Mouse (Mus musculus) kidney, adult 9 months (tissue): ENCODE measurements at regions not wholly inside any gene's neighbourhood (a gene's known extent, or its start where the extent isn't known, plus 50 kb on each side); places are given as distances from the start of the nearest gene placed in this dataset.

ENCODE experiments used
- DNase-seq: peaks from one replicate; pipeline ENCODE4 v3.0.0; 2022

DNA sequence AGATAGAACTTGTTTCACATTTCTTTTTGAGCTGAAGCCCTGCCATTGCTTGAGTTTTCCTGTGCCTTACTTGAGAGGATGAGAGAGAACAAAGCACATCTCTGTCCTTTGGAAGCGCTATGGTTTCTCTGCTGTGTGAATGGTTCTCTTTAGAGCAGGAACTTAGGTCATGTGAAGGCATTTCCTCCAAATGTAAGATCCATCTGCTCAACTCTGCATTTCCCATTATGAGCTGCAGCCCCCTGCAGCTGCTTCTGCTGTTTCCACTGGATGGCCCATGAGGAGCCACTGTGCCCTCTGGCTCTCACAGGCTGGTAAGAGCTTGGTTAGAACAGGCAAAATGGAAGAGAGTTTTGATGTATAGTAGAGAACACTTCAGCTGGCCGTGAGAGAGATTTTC is 102.5 kb upstream of the Slc4a7 start:
- no peak for DNase-seq

GRCm38 (mm10) chr14:14599990-14600389 is 102.1 kb upstream of the Slc4a7 start:
- DNase-seq, result no peak

DNA sequence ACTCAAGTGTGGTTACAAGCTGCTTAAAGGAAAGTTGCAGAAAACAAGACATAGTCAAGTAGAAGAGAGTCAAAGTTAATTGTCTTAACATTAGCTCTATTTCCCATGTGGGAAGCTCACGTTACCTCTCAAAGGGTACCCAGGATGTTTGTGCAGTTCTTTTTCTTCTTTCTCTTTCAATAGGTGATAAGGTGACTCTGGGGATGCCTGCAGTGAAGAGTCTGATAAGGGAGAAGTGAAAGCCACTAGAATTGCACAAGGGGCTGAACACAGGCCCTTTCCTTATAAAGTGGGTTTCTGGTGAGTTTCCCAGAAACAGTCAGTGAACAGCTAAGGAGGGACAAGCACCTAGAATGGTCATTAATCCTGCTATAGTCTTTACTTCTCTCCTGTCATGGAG is 98.6 kb upstream of the Slc4a7 start:
- DNase-seq, result no peak

- DNase-seq, result no peak
Observed at GRCm38 (mm10) chr14:14607074-14607473, 95.0 kb upstream of the Slc4a7 start.

- no peak for DNase-seq
Observed at GRCm38 (mm10) chr14:14612245-14612644, 89.8 kb upstream of the Slc4a7 start.

DNA sequence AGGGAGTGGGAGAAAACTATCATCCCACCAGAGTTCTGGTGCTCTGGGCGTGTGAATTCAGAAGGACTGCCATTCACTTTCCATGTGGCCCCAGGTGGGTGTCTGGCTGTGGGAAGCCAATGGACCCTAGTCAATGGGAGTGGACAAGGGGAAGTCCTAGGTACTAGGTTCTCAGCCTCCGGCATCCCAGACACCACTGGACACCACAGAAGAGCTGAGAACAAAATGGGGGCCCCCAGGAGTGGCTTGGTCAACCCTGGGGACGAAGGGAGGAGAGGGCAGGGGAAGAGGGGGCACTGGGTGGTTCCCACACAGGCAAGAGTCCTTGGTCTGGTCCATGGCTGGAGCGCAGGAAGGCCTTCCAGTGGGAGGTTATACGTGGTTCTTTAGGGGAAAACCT is 81.8 kb upstream of the Slc4a7 start:
- DNase-seq, result no peak

- DNase-seq, result no peak
Observed at GRCm38 (mm10) chr14:14628673-14629072, 73.4 kb upstream of the Slc4a7 start.

GRCm38 (mm10) chr14:14631750-14632149 is 70.3 kb upstream of the Slc4a7 start:
- no peak for DNase-seq

DNA sequence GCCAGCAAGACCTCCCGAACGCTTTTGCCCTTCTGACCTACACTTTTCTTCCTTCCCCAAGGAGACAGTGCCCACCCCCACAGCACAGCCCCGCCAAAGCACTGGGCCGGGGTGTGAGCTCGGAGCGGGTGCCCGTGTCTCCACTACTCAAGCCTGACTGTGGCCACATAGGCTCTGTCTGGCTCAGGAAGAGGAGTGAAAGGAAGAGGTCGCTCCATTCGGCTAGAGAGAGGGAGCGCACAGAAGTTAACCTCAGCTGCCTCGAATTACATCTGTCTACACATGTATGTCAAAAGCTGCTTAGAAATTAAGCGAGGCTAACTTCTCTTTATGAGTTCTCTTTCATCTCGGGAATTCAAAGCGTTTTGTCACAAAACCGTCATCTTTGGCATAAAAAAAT is 69.6 kb upstream of the Slc4a7 start:
- no peak for DNase-seq

GRCm38 (mm10) chr14:14632951-14633931 is 68.8 kb upstream of the Slc4a7 start:
- peak; percentile 44 for DNase-seq

DNA sequence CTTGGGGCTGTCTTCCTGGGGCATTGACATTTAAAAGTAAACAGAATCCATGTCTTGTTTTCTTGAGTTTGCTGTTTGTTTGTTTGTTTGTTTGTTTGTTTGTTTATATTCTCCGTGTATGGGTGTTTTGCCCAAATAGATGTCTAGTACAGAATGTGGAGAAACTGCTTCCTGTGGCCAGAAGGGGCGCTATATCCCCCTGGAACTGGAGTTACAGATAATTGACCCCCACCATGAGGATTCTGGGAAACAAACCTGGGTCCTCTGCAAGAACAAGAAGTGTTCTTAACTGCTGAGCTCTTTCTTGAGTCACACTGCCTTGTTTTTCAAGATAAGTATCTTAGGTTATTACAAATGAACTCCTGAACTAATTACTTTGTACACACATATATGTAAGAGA is 68.1 kb upstream of the Slc4a7 start:
- no peak for DNase-seq

GRCm38 (mm10) chr14:14639102-14640015 is 62.7 kb upstream of the Slc4a7 start:
- no peak for DNase-seq

DNA sequence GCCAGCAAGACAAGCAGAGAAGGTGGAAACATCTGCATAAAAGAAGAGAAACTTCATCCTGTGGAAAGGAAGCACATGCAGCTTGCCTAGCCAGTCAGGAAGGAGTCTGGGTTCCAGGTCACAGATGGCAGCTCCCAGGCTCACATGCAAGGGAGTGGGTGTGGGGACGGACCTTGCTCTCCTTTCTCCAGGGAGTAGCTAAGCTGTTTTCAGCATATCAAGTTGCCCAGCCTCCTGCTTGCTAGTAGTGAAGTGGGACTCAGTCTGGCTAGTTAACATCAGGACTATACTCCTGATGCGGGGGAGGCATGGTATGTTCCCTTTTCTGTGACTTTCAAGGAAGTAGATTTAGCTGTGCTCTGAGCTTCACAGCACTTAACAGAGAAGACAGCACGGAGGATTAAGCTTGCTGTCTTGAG is 62.0 kb upstream of the Slc4a7 start:
- DNase-seq, result no peak

- no peak for DNase-seq
Observed at GRCm38 (mm10) chr14:14640557-14640956, 61.5 kb upstream of the Slc4a7 start.

DNA sequence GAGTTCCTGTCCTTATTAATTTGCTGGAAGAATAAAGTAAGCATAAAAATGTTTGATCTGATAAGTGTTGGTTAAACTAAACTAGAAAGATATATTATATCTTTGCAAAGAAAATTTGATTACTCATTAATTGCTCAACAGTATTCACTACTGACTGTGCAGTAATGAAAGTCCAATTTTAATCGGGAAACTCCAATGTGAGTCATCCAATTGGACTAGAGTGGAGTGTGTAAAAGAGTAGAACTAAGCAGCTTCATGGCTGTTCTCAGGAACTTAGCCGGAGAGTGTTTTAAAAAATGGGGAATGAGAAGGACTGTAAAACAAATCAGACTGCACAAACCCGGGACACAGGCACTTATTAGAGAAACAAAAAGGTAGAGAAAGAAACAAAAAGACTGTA is 58.5 kb upstream of the Slc4a7 start:
- DNase-seq, result no peak

DNA sequence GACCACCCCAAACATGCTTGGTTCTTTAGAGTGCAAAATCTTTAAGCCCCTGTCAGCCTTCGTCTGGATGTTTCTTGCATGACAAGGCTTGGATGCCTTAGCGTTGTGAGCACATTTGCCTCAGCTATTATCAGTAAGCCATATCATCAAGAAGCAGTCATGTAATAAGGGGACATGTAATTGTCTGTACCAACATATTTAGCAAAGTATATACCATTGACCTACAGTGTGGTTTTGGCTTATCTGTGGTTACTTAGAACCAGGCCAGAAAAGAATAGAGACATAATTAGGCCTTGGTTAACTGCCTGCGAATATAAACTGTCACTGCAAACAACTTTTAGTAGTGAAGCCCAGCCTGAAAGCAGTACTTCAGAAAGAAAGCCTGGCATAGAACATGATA is 57.0 kb upstream of the Slc4a7 start:
- DNase-seq, result no peak
